Comparison of ENCODE assay signal across 8 mouse cellular contexts in the genomic region with DNA sequence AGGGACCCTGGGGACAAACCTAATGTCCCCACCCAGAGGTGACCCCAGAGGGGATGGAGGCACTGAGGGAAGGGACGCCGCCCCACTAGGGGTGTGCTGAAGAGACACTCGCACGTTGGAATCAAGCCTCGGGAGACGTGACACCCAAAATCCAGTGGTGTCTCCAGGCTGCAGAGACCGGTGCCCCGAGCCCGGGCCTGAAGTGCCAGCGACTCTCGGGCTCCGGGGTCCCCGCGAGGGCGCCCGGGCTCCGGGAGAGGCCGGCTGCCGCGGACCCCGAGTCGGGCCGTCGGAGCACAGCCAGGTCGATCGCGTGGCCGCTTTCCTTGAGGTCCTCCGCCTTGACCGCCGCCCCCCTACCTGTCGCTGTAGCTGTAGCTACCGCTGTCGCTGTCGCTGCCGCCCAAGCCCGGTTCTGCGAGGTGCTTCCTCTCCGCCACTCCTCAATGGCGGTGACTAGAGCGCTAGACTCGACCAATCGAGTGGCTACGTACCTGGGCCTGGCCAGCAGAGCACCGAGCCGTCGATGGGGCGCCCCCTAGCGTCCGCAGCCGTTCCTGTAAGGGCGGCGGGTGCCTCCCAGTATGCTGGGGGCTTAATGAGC. TPM values are rescaled to one million over a fixed set of nuclear protein-coding genes. Genes with fewer than 3 reads are reported as not detected.
DNase-seq lines count a peak whose midpoint lies in the region; ATAC-seq and TF ChIP-seq lines count a peak whose summit lies in the region.

Gene Vps13d (minus strand): TSS at position 447 of the 604 bp plus-strand sequence.

- peak; percentile 75 for TF ChIP-seq CTCF in bone marrow macrophage, adult 2 months (IDR thresholded peaks at IDR 0.05; ENCODE audit: low read depth, low read length)
- peak; percentile 99 for TF ChIP-seq CTCF in spleen, adult 2 months (IDR thresholded peaks at IDR 0.05; ENCODE audit: extremely low read depth, insufficient read depth, insufficient read length, insufficient replicate concordance)

- peak; percentile 67; the same call in 1 of the 2 replicates for TF ChIP-seq POLR2A in bone marrow macrophage, adult 2 months (IDR thresholded peaks at IDR 0.05; ENCODE audit: borderline replicate concordance, low read depth, low read length)
- peak; percentile 74; the same call in 1 of the 2 replicates for TF ChIP-seq POLR2A in limb, embryonic 14.5 days (IDR thresholded peaks at IDR 0.05; ENCODE audit: borderline replicate concordance, extremely low read depth, insufficient read depth, insufficient read length)
- TF ChIP-seq POLR2A in spleen, adult 2 months (IDR thresholded peaks at IDR 0.05; ENCODE audit: low read depth, low read length): peak; percentile 76

- peak; percentile 95 to 96 for DNase-seq in B cell, adult 2 months
- DNase-seq in heart, adult 9 months (ENCODE audit: low spot score in 2 of 2): peak; percentile 84 to 86
- peak; percentile 92 for DNase-seq in kidney, adult 9 months
- peak; percentile 94 for DNase-seq in limb, embryonic 14.5 days (ENCODE audit: low spot score)
- peak; percentile 83 to 88 for DNase-seq in spleen, adult 2 months (ENCODE audit: low read depth in 1 of 2, low spot score in 2 of 2)

- H3K4me1 ChIP-seq in bone marrow macrophage, adult 2 months (ENCODE audit: control insufficient read depth, insufficient read depth, low read length): peaks cover 23% of the 10 kb centered on the region
- H3K4me1 ChIP-seq in embryonic facial prominence, embryonic 15.5 days: peaks cover 23% of the 10 kb centered on the region
- H3K4me1 ChIP-seq in limb, embryonic 14.5 days (ENCODE audit: control insufficient read depth, insufficient read depth, low read length): peaks cover 15% of the 10 kb centered on the region
- peaks cover 15% of the 10 kb centered on the region for H3K4me1 ChIP-seq in midbrain, embryonic 16.5 days (ENCODE audit: control insufficient read depth, insufficient read depth, low read length)
- H3K4me1 ChIP-seq in spleen, adult 2 months (ENCODE audit: control insufficient read depth, insufficient read depth, insufficient read length): no peaks in the 10 kb centered on the region; the same call in 1 of the 2 replicates

- no peaks in the 10 kb centered on the region for H3K9me3 ChIP-seq in embryonic facial prominence, embryonic 15.5 days (replicated peaks)
- no peaks in the 10 kb centered on the region for H3K9me3 ChIP-seq in limb, embryonic 14.5 days (ENCODE audit: control insufficient read depth, low read length)
- H3K9me3 ChIP-seq in midbrain, embryonic 16.5 days (replicated peaks; ENCODE audit: control insufficient read depth, low read length, poor library complexity, severe bottlenecking): no peaks in the 10 kb centered on the region

- peak within 1 kb of the TSS; percentile 20 for H3K27ac ChIP-seq in bone marrow macrophage, adult 2 months (ENCODE audit: insufficient read depth, low read depth, low read length)
- H3K27ac ChIP-seq in embryonic facial prominence, embryonic 15.5 days (replicated peaks): peak within 1 kb of the TSS; percentile 65
- peak within 1 kb of the TSS; percentile 74 for H3K27ac ChIP-seq in limb, embryonic 14.5 days (replicated peaks; ENCODE audit: low read depth, low read length)
- peak within 1 kb of the TSS; percentile 84 for H3K27ac ChIP-seq in midbrain, embryonic 16.5 days (ENCODE audit: low read length)
- peak within 1 kb of the TSS; percentile 68 for H3K27ac ChIP-seq in spleen, adult 2 months (ENCODE audit: insufficient read depth, low read length)

- H3K36me3 ChIP-seq in embryonic facial prominence, embryonic 15.5 days: peaks cover 2% of the 10 kb centered on the region; the same call in 1 of the 2 replicates
- peaks cover 12% of the 10 kb centered on the region; the same call in 1 of the 2 replicates for H3K36me3 ChIP-seq in limb, embryonic 14.5 days (ENCODE audit: control insufficient read depth, insufficient read depth, low read length)
- H3K36me3 ChIP-seq in midbrain, embryonic 16.5 days (ENCODE audit: control insufficient read depth, insufficient read depth, low read length): peaks cover 3% of the 10 kb centered on the region; the same call in 1 of the 2 replicates
- H3K36me3 ChIP-seq in spleen, adult 2 months (ENCODE audit: control insufficient read depth, insufficient read depth, low read length): peaks cover 1% of the 10 kb centered on the region

- H3K4me3 ChIP-seq in bone marrow macrophage, adult 2 months (ENCODE audit: insufficient read depth, low read length): peak within 1 kb of the TSS; percentile 78
- H3K4me3 ChIP-seq in embryonic facial prominence, embryonic 15.5 days (replicated peaks): peak within 1 kb of the TSS; percentile 94
- H3K4me3 ChIP-seq in limb, embryonic 14.5 days (replicated peaks; ENCODE audit: low read length): peak within 1 kb of the TSS; percentile 95
- peak within 1 kb of the TSS; percentile 92 for H3K4me3 ChIP-seq in midbrain, embryonic 16.5 days (ENCODE audit: low read depth, low read length)
- peak within 1 kb of the TSS; percentile 90 for H3K4me3 ChIP-seq in spleen, adult 2 months (ENCODE audit: extremely low read depth, insufficient read depth, insufficient read length)

- no peaks in the 10 kb centered on the region for H3K27me3 ChIP-seq in embryonic facial prominence, embryonic 15.5 days
- H3K27me3 ChIP-seq in limb, embryonic 14.5 days (ENCODE audit: control insufficient read depth, insufficient read depth, low read length): no peaks in the 10 kb centered on the region
- no peaks in the 10 kb centered on the region for H3K27me3 ChIP-seq in midbrain, embryonic 16.5 days (ENCODE audit: control insufficient read depth, insufficient read depth, low read depth, low read length)
- H3K27me3 ChIP-seq in spleen, adult 2 months (ENCODE audit: control insufficient read depth, insufficient read depth, low read length): no peaks in the 10 kb centered on the region

- peak within 1 kb of the TSS; percentile 80 for H3K9ac ChIP-seq in embryonic facial prominence, embryonic 15.5 days
- H3K9ac ChIP-seq in limb, embryonic 14.5 days (ENCODE audit: low read depth, low read length, severe bottlenecking): peak within 1 kb of the TSS; percentile 87
- peak within 1 kb of the TSS; percentile 92 for H3K9ac ChIP-seq in midbrain, embryonic 16.5 days (ENCODE audit: low read depth, low read length)

- under 1% methylated on average over 53 of the region's 53 CpGs for WGBS in embryonic facial prominence, embryonic 15.5 days
- WGBS in limb, embryonic 14.5 days: 4% methylated on average over 38 of the region's 53 CpGs
- 0% methylated on average over 51 of the region's 53 CpGs for WGBS in midbrain, embryonic 16.5 days
- WGBS in spleen, adult 2 months: under 1% methylated on average over 53 of the region's 53 CpGs

- peak within 1 kb of the TSS; percentile 87 for H3K4me2 ChIP-seq in embryonic facial prominence, embryonic 15.5 days (replicated peaks)
- peak within 1 kb of the TSS; percentile 75 for H3K4me2 ChIP-seq in limb, embryonic 14.5 days (replicated peaks; ENCODE audit: low read depth, low read length, severe bottlenecking)
- peak within 1 kb of the TSS; percentile 83 for H3K4me2 ChIP-seq in midbrain, embryonic 16.5 days (ENCODE audit: low read length)

- peak; percentile 85 for ATAC-seq in embryonic facial prominence, embryonic 15.5 days (ENCODE audit: insufficient number of reproducible peaks, low FRiP score, low TSS enrichment, low read depth)
- ATAC-seq in limb, embryonic 14.5 days (ENCODE audit: low FRiP score, low read depth): peak; percentile 94
- ATAC-seq in midbrain, embryonic 16.5 days: peak; percentile 96

RNA-seq across cellular contexts. Expression of gene Vps13d, which starts in this region (rescaled TPM):
- 37.4 and 44.8 TPM in 2 replicates for polyA plus RNA-seq in bone marrow macrophage, adult 2 months (2012; ENCODE audit: insufficient read depth, insufficient read length, missing spikeins)
- polyA plus RNA-seq in embryonic facial prominence, embryonic 15.5 days (2015; fragmentation: Nextera tagmentation; extraction: Ambion mirVana): 8.8 and 13.0 TPM in 2 replicates
- polyA plus RNA-seq in limb, embryonic 14.5 days (2012; rRNA removed): 19.0 and 26.3 TPM in 2 replicates
- polyA plus RNA-seq in limb, embryonic 14.5 days (2014; fragmentation: Nextera tagmentation; extraction: Ambion mirVana): 16.8 and 20.1 TPM in 2 replicates
- 8.9 and 9.7 TPM in 2 replicates for polyA plus RNA-seq in midbrain, embryonic 16.5 days (2015; fragmentation: Nextera tagmentation; extraction: Ambion mirVana)
- 10.2 and 12.1 TPM in 2 replicates for polyA plus RNA-seq in spleen, adult 2 months (2012; rRNA removed)

Comparison
In these comparisons a context has a peak if more than half of its experiments do, and no peak if none do; other contexts are left out.
1. Peak in every context shown above with its lines: DNase-seq, ATAC-seq, H3K4me3 ChIP-seq and H3K27ac ChIP-seq.
2. H3K27ac ChIP-seq: peak in every context shown above with its lines; median percentile 84 in midbrain, embryonic 16.5 days; 74 in limb, embryonic 14.5 days; 68 in spleen, adult 2 months; 65 in embryonic facial prominence, embryonic 15.5 days; 20 in bone marrow macrophage, adult 2 months.